Mouse (Mus musculus) embryonic fibroblast, embryonic 13.5 days (primary cell): ENCODE data around the gene Taar8b.

ENCODE experiments used
- CTCF ChIP-seq: IDR thresholded peaks from 2 replicates; pipeline ENCODE4 v1.5.1; 2011; ENCODE audit warnings: mild to moderate bottlenecking, control low read depth, low read length, moderate library complexity, borderline replicate concordance; ENCODE audit not compliant: insufficient read depth
- POLR2A ChIP-seq: IDR thresholded peaks from 2 replicates; pipeline ENCODE4 v1.6.1; 2011; ENCODE audit warnings: low read depth, mild to moderate bottlenecking, control low read depth, low read length, moderate library complexity

DNA sequence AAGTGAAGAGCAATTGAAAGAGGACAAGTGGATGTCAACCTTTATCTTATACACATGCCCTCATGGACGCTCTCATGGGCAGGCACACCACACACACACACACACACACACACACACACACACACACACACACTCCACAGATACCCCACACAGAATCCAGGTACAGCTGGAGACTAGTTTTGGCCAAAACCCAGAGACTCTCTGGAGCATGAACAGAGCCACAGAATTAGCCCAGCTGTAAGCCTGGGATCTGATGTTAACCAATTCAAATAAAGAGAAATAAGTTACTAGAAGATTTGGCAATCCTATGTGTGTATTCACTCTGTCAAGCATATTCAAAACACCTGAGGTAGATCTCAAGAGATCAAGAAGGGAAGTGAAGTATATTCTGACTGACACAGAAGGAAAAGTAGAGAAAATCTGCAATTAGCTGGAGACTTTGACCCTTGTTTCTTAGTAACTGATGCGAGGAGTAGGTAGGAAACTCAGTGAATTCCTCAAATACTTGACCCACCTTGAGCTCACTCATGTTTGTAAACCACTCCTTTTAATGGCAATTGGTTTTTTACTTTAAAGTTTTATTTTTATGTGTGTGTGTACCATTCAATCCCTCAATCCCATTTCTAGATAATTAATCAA lies 46.6 kb upstream of the Taar8b start:
- TF ChIP-seq CTCF, result no peak
- TF ChIP-seq POLR2A, result no peak
